Mouse (Mus musculus): ENCODE results near the gene Slc17a4.

GRCm38 (mm10) chr13:23917674-23918073 is 2.9 kb upstream of the Slc17a4 start:
- TF ChIP-seq CTCF (IDR thresholded peaks at IDR 0.05; ENCODE audit: low read depth, low read length) (no peak), POLR2A (IDR thresholded peaks at IDR 0.05; ENCODE audit: insufficient read depth, low read length) (no peak), EP300 (IDR thresholded peaks at IDR 0.05; ENCODE audit: insufficient read depth, low read depth, low read length) (no peak)
